Mouse (Mus musculus): ENCODE measurements at regions not wholly inside any gene's neighbourhood (a gene's known extent, or its start where the extent isn't known, plus 50 kb on each side); places are given as distances from the start of the nearest gene placed in this dataset.

GRCm38 (mm10) chr1:77589423-77589822 lies 74.5 kb upstream of the Epha4 start:
- no peaks in the 10 kb centered on the region for H3K4me1 ChIP-seq (ENCODE audit: control insufficient read depth, insufficient read depth, low read length)
- H3K9me3 ChIP-seq (replicated peaks; ENCODE audit: control insufficient read depth, low read length, poor library complexity, severe bottlenecking): no peaks in the 10 kb centered on the region
- no peak overlapping the region for H3K4me2 ChIP-seq (ENCODE audit: low read length)
- H3K4me3 ChIP-seq (ENCODE audit: low read depth, low read length): no peak overlapping the region
- no peak for ATAC-seq
- H3K36me3 ChIP-seq (ENCODE audit: control insufficient read depth, insufficient read depth, low read length): no peaks in the 10 kb centered on the region
- no peak overlapping the region for H3K9ac ChIP-seq (ENCODE audit: low read depth, low read length)
- 83% methylated on average over 3 of the region's 3 CpGs for WGBS
- H3K27ac ChIP-seq (ENCODE audit: low read length): no peak overlapping the region
- no peaks in the 10 kb centered on the region for H3K27me3 ChIP-seq (ENCODE audit: control insufficient read depth, insufficient read depth, low read depth, low read length)

- no peak for ATAC-seq
- H3K4me3 ChIP-seq (ENCODE audit: low read depth, low read length): no peak overlapping the region
- H3K4me1 ChIP-seq (ENCODE audit: control insufficient read depth, insufficient read depth, low read length): no peaks in the 10 kb centered on the region
- no peak overlapping the region for H3K9ac ChIP-seq (ENCODE audit: low read depth, low read length)
- no peak overlapping the region for H3K4me2 ChIP-seq (ENCODE audit: low read length)
- no peaks in the 10 kb centered on the region for H3K9me3 ChIP-seq (replicated peaks; ENCODE audit: control insufficient read depth, low read length, poor library complexity, severe bottlenecking)
- H3K36me3 ChIP-seq (ENCODE audit: control insufficient read depth, insufficient read depth, low read length): no peaks in the 10 kb centered on the region
- H3K27ac ChIP-seq (ENCODE audit: low read length): no peak overlapping the region
- no peaks in the 10 kb centered on the region for H3K27me3 ChIP-seq (ENCODE audit: control insufficient read depth, insufficient read depth, low read depth, low read length)
- WGBS: 60% methylated on average over 3 of the region's 3 CpGs
These were observed 70.6 kb upstream of the Epha4 start for GRCm38 (mm10) chr1:77585520-77585919.

- ATAC-seq: no peak
- Histone ChIP-seq H3K4me3 (ENCODE audit: low read depth, low read length) (no peak overlapping the region), H3K27me3 (ENCODE audit: control insufficient read depth, insufficient read depth, low read depth, low read length) (no peaks in the 10 kb centered on the region), H3K4me1 (ENCODE audit: control insufficient read depth, insufficient read depth, low read length) (0 out of 2 replicates have a peak, but pooled peaks cover 3% of the 10 kb centered on the region), H3K4me2 (ENCODE audit: low read length) (no peak overlapping the region), H3K27ac (ENCODE audit: low read length) (no peak overlapping the region), H3K9ac (ENCODE audit: low read depth, low read length) (no peak overlapping the region), H3K9me3 (replicated peaks; ENCODE audit: control insufficient read depth, low read length, poor library complexity, severe bottlenecking) (no peaks in the 10 kb centered on the region), H3K36me3 (ENCODE audit: control insufficient read depth, insufficient read depth, low read length) (no peaks in the 10 kb centered on the region)
- 87% methylated on average over 6 of the region's 6 CpGs for WGBS
These were observed 53.2 kb upstream of the Epha4 start for GRCm38 (mm10) chr1:77568081-77568480.

GRCm38 (mm10) chr1:77567657-77568056 lies 52.8 kb upstream of the Epha4 start:
- H3K4me2 ChIP-seq (ENCODE audit: low read length): no peak overlapping the region
- no peaks in the 10 kb centered on the region for H3K36me3 ChIP-seq (ENCODE audit: control insufficient read depth, insufficient read depth, low read length)
- H3K4me3 ChIP-seq (ENCODE audit: low read depth, low read length): no peak overlapping the region
- WGBS: 47% methylated on average over 7 of the region's 7 CpGs
- H3K9me3 ChIP-seq (replicated peaks; ENCODE audit: control insufficient read depth, low read length, poor library complexity, severe bottlenecking): no peaks in the 10 kb centered on the region
- no peak overlapping the region for H3K27ac ChIP-seq (ENCODE audit: low read length)
- H3K27me3 ChIP-seq (ENCODE audit: control insufficient read depth, insufficient read depth, low read depth, low read length): no peaks in the 10 kb centered on the region
- H3K9ac ChIP-seq (ENCODE audit: low read depth, low read length): no peak overlapping the region
- 0 out of 2 replicates have a peak, but pooled peaks cover 3% of the 10 kb centered on the region for H3K4me1 ChIP-seq (ENCODE audit: control insufficient read depth, insufficient read depth, low read length)
- no peak for ATAC-seq

All from midbrain, embryonic 16.5 days (tissue).